Mouse (Mus musculus) effector memory CD4-positive, alpha-beta T cell, adult 7 months (primary cell): ENCODE measurements around the gene Greb1. TPM values are rescaled to one million over a fixed set of nuclear protein-coding genes. Genes with fewer than 3 reads are reported as not detected.

Experiments
- polyA plus RNA-seq: library from polyadenylated mRNA; unstranded; fragments of 100-300 nt; shearing (Covaris generic); gene quantifications from one replicate; pipeline ENCODE4 v1.2.1, GENCODE M21; 2017

Gene Greb1
- 0.13 TPM for polyA plus RNA-seq

GRCm38 (mm10) chr12:16800259-16800958 is at the start of gene Greb1:
Greb1 (minus strand) TSS chr12:16800886.

GRCm38 (mm10) chr12:16810525-16811431 is 10.1 kb upstream of the Greb1 start, which contains the start of gene E2f6:
E2f6 (plus strand) TSS chr12:16810963.

GRCm38 (mm10) chr12:16653332-16654093 is 147.2 kb downstream of the Greb1 start, which contains the start of gene Ntsr2:
Ntsr2 (plus strand) TSS chr12:16653382.

Other genes with a start within 250 kb of the Greb1 start
- 53.7 TPM for gene Lpin1, start 189.9 kb downstream of the Greb1 start, polyA plus RNA-seq
- not detected for gene Ntsr2, start 147.5 kb downstream of the Greb1 start, polyA plus RNA-seq
- gene E2f6, start 10.1 kb upstream of the Greb1 start, polyA plus RNA-seq = 18.1 TPM
- gene Rock2, start 94.0 kb upstream of the Greb1 start, polyA plus RNA-seq = 42.1 TPM
- gene Pqlc3, start 199.5 kb upstream of the Greb1 start, polyA plus RNA-seq = 21.2 TPM
- 0.40 TPM for gene 2410004P03Rik, start 210.8 kb upstream of the Greb1 start, polyA plus RNA-seq